Mouse (Mus musculus) liver, postnatal 0 days (tissue): Measurements from ENCODE around the gene Rundc3a. TPM values are rescaled to one million over a fixed set of nuclear protein-coding genes. Genes with fewer than 3 reads are reported as not detected.
A peak's percentile ranks its signal among the peaks of the same experiment; 100 is the strongest.

Source experiments
- ATAC-seq: fragments of 200-750 bp; cut with Nextera tagmentation; 2 replicates; pipeline ENCODE4 v1.8.0; 2017; ENCODE audit warnings: mild to moderate bottlenecking, moderate library complexity
- DNase-seq: peaks from one replicate; pipeline ENCODE4 v3.0.0-alpha.2; 2016
- H3K27ac ChIP-seq: fragments of 300-500 bp; sonication (generic); 2 replicates; pipeline ENCODE4 v1.5.1; 2014; ENCODE audit warnings: antibody characterized with exemption, moderate library complexity, mild to moderate bottlenecking, low read depth
- H3K27me3 ChIP-seq: fragments of 300-500 bp; sonication (generic); 2 replicates; pipeline ENCODE4 v1.6.1; 2014; ENCODE audit warnings: low read length, control low read depth, mixed read lengths; ENCODE audit not compliant: insufficient read depth
- H3K36me3 ChIP-seq: fragments of 300-500 bp; sonication (generic); replicated peaks from 2 replicates; pipeline ENCODE4 v1.6.1; 2014; ENCODE audit warnings: mild to moderate bottlenecking, control low read depth, low read length, moderate library complexity, mixed read lengths; ENCODE audit not compliant: insufficient read depth
- H3K4me1 ChIP-seq: fragments of 300-500 bp; sonication (generic); 2 replicates; pipeline ENCODE4 v1.6.1; 2014; ENCODE audit warnings: antibody characterized with exemption, mild to moderate bottlenecking, control low read depth; ENCODE audit not compliant: insufficient read depth
- H3K4me2 ChIP-seq: fragments of 300-500 bp; sonication (generic); 2 replicates; pipeline ENCODE4 v1.6.1; 2014; ENCODE audit warnings: low read depth, mild to moderate bottlenecking, low read length, moderate library complexity, mixed read lengths
- H3K4me3 ChIP-seq: fragments of 300-500 bp; sonication (generic); 2 replicates; pipeline ENCODE4 v1.5.1; 2014; ENCODE audit warnings: low read depth, low read length
- H3K9ac ChIP-seq: fragments of 300-500 bp; sonication (generic); replicated peaks from 2 replicates; pipeline ENCODE4 v1.6.1; 2014; ENCODE audit warnings: mild to moderate bottlenecking, moderate library complexity
- H3K9me3 ChIP-seq: fragments of 300-500 bp; sonication (generic); 2 replicates; pipeline ENCODE4 v1.6.1; 2016; ENCODE audit warnings: mild to moderate bottlenecking, control low read depth, low read length, mixed read lengths
- CTCF ChIP-seq: sonication (generic); IDR thresholded peaks from 2 replicates; pipeline ENCODE4 v1.5.1; 2016; ENCODE audit warnings: antibody characterized with exemption, low read depth
- EP300 ChIP-seq: IDR thresholded peaks from 2 replicates; pipeline ENCODE4 v1.6.1; 2016; ENCODE audit warnings: antibody characterized with exemption, low read depth, mild to moderate bottlenecking
- whole genome bisulfite sequencing: fragments of 180-500 bp; shearing (Covaris S2); extraction: QIAGEN DNeasy Blood & Tissue Kit; methylation state at CpG from one replicate; pipeline ENCODE4 v1.1.7; 2014; ENCODE audit not compliant: insufficient replicate concordance; 5-methylcytosine and 5-hydroxymethylcytosine counted together
- polyA plus RNA-seq: library from polyadenylated mRNA; unstranded; fragments of >200 nt; fragmentation: Nextera tagmentation; extraction: Ambion mirVana; gene quantifications from 2 replicates; pipeline ENCODE4 v1.2.1, GENCODE M21; 2015

Gene Rundc3a
- polyA plus RNA-seq, 1 experiment from 2014 or later = 1.8 TPM

DNA sequence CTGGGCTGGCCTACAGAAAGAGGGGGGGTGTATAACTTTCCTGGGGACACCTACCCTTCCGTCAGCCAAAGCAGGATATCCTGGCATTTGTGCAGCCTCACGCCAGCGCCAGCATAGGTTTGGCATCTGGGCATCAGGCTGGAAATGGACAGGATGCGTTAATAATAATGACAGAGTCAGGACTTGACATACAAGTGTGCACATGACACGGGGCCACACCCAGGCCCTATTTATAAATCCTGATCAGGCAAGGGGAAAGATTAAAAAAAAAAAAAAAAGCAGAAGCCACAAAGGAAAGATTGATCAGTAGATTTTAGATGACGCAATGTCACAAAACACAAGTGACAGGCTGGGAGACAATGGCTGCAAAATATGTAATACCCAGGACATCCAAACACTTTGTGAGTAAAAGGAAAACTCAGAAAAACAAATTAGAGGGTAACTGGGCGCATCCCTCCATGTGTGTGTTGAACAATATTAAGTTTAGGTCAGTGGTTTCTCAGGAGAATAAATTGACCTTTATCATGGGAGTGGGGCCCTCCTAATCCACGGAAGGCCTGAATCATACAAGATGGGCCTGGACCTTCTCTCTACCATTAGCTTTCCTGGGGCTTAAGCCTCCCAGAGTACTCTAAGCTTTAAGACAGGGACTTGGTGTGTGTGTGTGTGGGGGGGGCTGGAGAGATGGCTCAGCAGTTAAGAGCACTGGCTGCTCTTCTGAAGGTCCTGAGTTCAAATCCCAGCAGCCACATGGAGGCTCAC lies 32.5 kb downstream of the Rundc3a start:
- Histone ChIP-seq H3K9me3 (no peaks in the 10 kb centered on the region), H3K9ac (no peak overlapping the region), H3K4me3 (no peak overlapping the region), H3K4me2 (no peak overlapping the region), H3K36me3 (no peaks in the 10 kb centered on the region), H3K27me3 (no peaks in the 10 kb centered on the region), H3K27ac (no peak overlapping the region), H3K4me1 (peaks cover 16% of the 10 kb centered on the region)
- no peak for ATAC-seq
- no peak for DNase-seq
- whole genome bisulfite sequencing = 65% methylated on average over 8 of the region's 8 CpGs
- TF ChIP-seq CTCF (no peak), EP300 (no peak)

GRCm38 (mm10) chr11:102428981-102429540 lies 35.9 kb downstream of the Rundc3a start:
- H3K9ac ChIP-seq = peak overlapping the region; percentile 82; the same call in 1 of the 2 replicates
- H3K36me3 ChIP-seq = peaks cover under 1% of the 10 kb centered on the region; the same call in 1 of the 2 replicates
- peaks cover 18% of the 10 kb centered on the region for H3K4me1 ChIP-seq
- TF ChIP-seq CTCF = no peak
- no peak for TF ChIP-seq EP300
- DNase-seq (no peak), ATAC-seq (no peak)
- peak overlapping the region; percentile 99 for H3K4me2 ChIP-seq
- peak overlapping the region; percentile 88 for H3K27ac ChIP-seq
- WGBS = 35% methylated on average over 8 of the region's 8 CpGs
- H3K4me3 ChIP-seq = no peak overlapping the region
- H3K27me3 ChIP-seq = no peaks in the 10 kb centered on the region
- no peaks in the 10 kb centered on the region for H3K9me3 ChIP-seq

DNA sequence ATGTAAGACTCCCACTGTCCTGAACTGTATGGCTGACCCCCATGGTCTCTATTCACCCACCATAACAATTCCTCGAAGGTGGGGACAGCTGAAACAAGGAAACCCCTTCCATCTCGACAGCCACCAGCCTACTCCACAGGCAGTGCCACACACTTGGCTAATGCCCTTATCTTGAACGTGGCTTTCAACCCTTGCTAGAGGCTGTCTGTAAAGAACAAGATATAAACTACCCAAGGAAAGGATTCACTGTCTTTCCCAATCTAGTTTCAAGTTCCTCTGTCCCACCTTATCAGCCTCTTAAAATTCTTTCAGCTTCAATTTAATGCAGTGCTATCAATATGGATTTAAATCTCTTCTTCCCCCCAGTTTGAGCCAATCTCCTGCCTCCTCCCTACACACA lies 36.3 kb downstream of the Rundc3a start:
- peak overlapping the region; percentile 82 for H3K9ac ChIP-seq
- WGBS = 16% methylated on average over 3 of the region's 3 CpGs
- peaks cover 2% of the 10 kb centered on the region; the same call in 1 of the 2 replicates for H3K36me3 ChIP-seq
- DNase-seq (no peak), ATAC-seq (no peak)
- peak overlapping the region; percentile 88 for H3K27ac ChIP-seq
- peak overlapping the region; percentile 99 for H3K4me2 ChIP-seq
- H3K27me3 ChIP-seq = no peaks in the 10 kb centered on the region
- H3K4me3 ChIP-seq = peak overlapping the region; percentile 83
- peaks cover 18% of the 10 kb centered on the region for H3K4me1 ChIP-seq
- TF ChIP-seq CTCF (no peak), EP300 (no peak)
- H3K9me3 ChIP-seq = no peaks in the 10 kb centered on the region

- H3K4me2 ChIP-seq = peak within 1 kb of the TSS; percentile 99
Observed at GRCm38 (mm10) chr11:102430121-102431017, 37.2 kb downstream of the Rundc3a start, which contains the start of gene Grn. Gene Grn, plus strand, starts transcription at chr11:102430315.

DNA sequence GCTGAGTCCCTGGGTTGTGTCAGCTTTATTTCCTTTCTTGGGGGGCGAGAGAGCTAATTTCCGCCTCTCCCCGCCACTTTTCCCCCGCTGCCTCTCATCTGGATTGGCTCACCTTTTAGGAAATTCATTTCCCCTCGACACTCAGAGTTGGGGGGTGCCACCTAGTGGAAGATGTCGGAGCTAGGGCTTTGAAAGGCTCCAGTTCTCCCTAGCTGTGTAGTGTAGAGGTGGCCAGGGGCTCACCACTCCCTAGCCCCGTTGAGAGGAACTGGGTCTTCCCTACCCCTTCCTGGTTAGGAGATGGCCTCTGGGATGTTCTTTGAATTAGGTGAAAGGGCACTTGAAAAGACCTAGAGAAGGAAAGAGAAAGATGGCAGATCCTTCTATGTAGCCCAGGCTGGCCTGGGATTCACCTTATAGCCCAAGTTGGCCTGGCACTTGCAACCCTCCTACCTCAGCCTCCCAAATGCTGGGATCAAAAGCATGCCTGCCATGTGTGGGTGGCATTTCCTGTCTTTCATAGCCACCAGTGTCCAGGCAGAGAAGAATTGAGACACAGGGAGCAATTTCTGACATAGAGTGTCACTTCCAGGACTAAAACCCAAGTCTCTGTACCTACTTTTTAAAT lies 37.9 kb downstream of the Rundc3a start:
- peak; percentile 84 for DNase-seq
- 0% methylated on average over 7 of the region's 7 CpGs for WGBS
- H3K27ac ChIP-seq = peak overlapping the region; percentile 88

More at GRCm38 (mm10) chr11:102430121-102431017, 37.2 kb downstream of the Rundc3a start, which contains the start of gene Grn:
- Histone ChIP-seq H3K9ac (peak within 1 kb of the TSS; percentile 82), H3K36me3 (peaks cover 10% of the 10 kb centered on the region), H3K27ac (peak within 1 kb of the TSS; percentile 88), H3K4me3 (peak within 1 kb of the TSS; percentile 83), H3K9me3 (no peaks in the 10 kb centered on the region), H3K27me3 (no peaks in the 10 kb centered on the region), H3K4me1 (peaks cover 18% of the 10 kb centered on the region)
- DNase-seq (peak; percentile 85), ATAC-seq (peak; percentile 86)
- under 1% methylated on average over 29 of the region's 29 CpGs for WGBS
- TF ChIP-seq CTCF (no peak), EP300 (0 out of 2 replicates have a peak, but pooled peaks have one; percentile 19)

More for the DNA sequence above, 37.9 kb downstream of the Rundc3a start:
- Histone ChIP-seq H3K4me3 (peak overlapping the region; percentile 83), H3K4me2 (peak overlapping the region; percentile 99), H3K36me3 (peaks cover 17% of the 10 kb centered on the region), H3K27me3 (no peaks in the 10 kb centered on the region), H3K4me1 (peaks cover 18% of the 10 kb centered on the region), H3K9ac (peak overlapping the region; percentile 82), H3K9me3 (no peaks in the 10 kb centered on the region)
- TF ChIP-seq EP300 (no peak), CTCF (peak; percentile 87)
- peak; percentile 26 for ATAC-seq
